Mouse (Mus musculus) MEL (cell line): Measurements from ENCODE around the gene Abcc4. TPM values are rescaled to one million over a fixed set of nuclear protein-coding genes. Genes with fewer than 3 reads are reported as not detected.

Experiments
- DNase-seq: peaks from one replicate; pipeline ENCODE4 v3.0.0; 2011; ENCODE audit warnings: low read depth, low spot score
- H3K27ac ChIP-seq: 2 replicates; pipeline ENCODE4 v1.5.1; 2012; ENCODE audit warnings: low read depth, mild to moderate bottlenecking, control low read depth, low read length, moderate library complexity; ENCODE audit not compliant: control insufficient read depth
- H3K27me3 ChIP-seq, 2 experiments: fragments of 150-350 bp in 1 of 2; sonication (generic) in 1 of 2; 2 replicates each; pipeline ENCODE4 v1.6.1; 2012; ENCODE audit warnings: low read length in 2 of 2, mild to moderate bottlenecking in 2 of 2, improper control_type of control experiment in 1 of 2, moderate library complexity in 1 of 2; ENCODE audit not compliant: insufficient read depth in 2 of 2, control insufficient read depth in 1 of 2
- H3K36me3 ChIP-seq, 2 experiments: 2 replicates each; pipeline ENCODE4 v1.6.1; 2012 to 2014; ENCODE audit warnings: low read length in 2 of 2, improper control_type of control experiment in 1 of 2, inconsistent platforms in 1 of 2, mild to moderate bottlenecking in 1 of 2; ENCODE audit not compliant: insufficient read depth in 2 of 2, control insufficient read depth in 1 of 2
- H3K4me1 ChIP-seq, 2 experiments: fragments of 150-350 bp in 1 of 2; sonication (generic) in 1 of 2; 2 replicates each; pipeline ENCODE4 v1.6.1; 2012; ENCODE audit warnings: low read length in 2 of 2, improper control_type of control experiment in 1 of 2, mild to moderate bottlenecking in 1 of 2; ENCODE audit not compliant: insufficient read depth in 2 of 2, control insufficient read depth in 1 of 2
- H3K4me3 ChIP-seq, 2 experiments: fragments of 150-350 bp in 1 of 2; sonication (generic) in 1 of 2; 2 replicates each; pipeline ENCODE4 v1.5.1; 2012; ENCODE audit warnings: low read depth in 2 of 2, low read length in 2 of 2, mild to moderate bottlenecking in 2 of 2, moderate library complexity in 2 of 2, control low read depth in 1 of 2, improper control_type of control experiment in 1 of 2; ENCODE audit not compliant: control insufficient read depth in 1 of 2, insufficient read depth in 1 of 2
- H3K79me2 ChIP-seq: 2 replicates; pipeline ENCODE4 v1.6.1; 2012; ENCODE audit warnings: mild to moderate bottlenecking, low read length, moderate library complexity; ENCODE audit not compliant: control insufficient read depth, poor library complexity, insufficient read depth
- H3K9ac ChIP-seq: 2 replicates; pipeline ENCODE4 v1.6.1; 2012; ENCODE audit warnings: low read depth, mild to moderate bottlenecking, control low read depth, low read length, moderate library complexity; ENCODE audit not compliant: control insufficient read depth, poor library complexity, severe bottlenecking
- H3K9me3 ChIP-seq: fragments of 150-350 bp; sonication (generic); replicated peaks from 2 replicates; pipeline ENCODE4 v1.6.1; 2012; ENCODE audit warnings: mild to moderate bottlenecking, low read length, improper control_type of control experiment, moderate library complexity; ENCODE audit not compliant: insufficient read depth
- BHLHE40 ChIP-seq: IDR thresholded peaks from 2 replicates; pipeline ENCODE4 v1.6.1; 2012; ENCODE audit warnings: low read depth, mild to moderate bottlenecking, inconsistent platforms, low read length, improper control_type of control experiment, borderline replicate concordance
- CHD1 ChIP-seq: IDR thresholded peaks from 2 replicates; pipeline ENCODE4 v1.6.1; 2012; ENCODE audit warnings: low read depth, mild to moderate bottlenecking, inconsistent platforms, low read length, improper control_type of control experiment
- CHD2 ChIP-seq: IDR thresholded peaks from 2 replicates; pipeline ENCODE4 v1.6.1; 2011; ENCODE audit warnings: low read length, improper control_type of control experiment
- CTCF ChIP-seq, 3 experiments: IDR thresholded peaks in 2 of 3; conservative IDR thresholded peaks in 1 of 3; 2 replicates each; pipeline ENCODE4 v1.5.1; 2011 to 2012; ENCODE audit warnings: low read length in 3 of 3, low read depth in 2 of 3, mild to moderate bottlenecking in 2 of 3, improper control_type of control experiment in 1 of 3, inconsistent platforms in 1 of 3, mixed read lengths in 1 of 3, moderate library complexity in 1 of 3; ENCODE audit not compliant: control insufficient read depth in 1 of 3, insufficient read depth in 1 of 3, poor library complexity in 1 of 3, severe bottlenecking in 1 of 3
- E2F4 ChIP-seq: IDR thresholded peaks from 2 replicates; pipeline ENCODE4 v1.6.1; 2011; ENCODE audit warnings: low read depth, low read length, improper control_type of control experiment, borderline replicate concordance
- EP300 ChIP-seq, 2 experiments: IDR thresholded peaks; 2 replicates each; pipeline ENCODE4 v1.6.1; 2011; ENCODE audit warnings: improper control_type of control experiment in 2 of 2, low read length in 2 of 2, low read depth in 1 of 2, mild to moderate bottlenecking in 1 of 2
- ETS1 ChIP-seq: IDR thresholded peaks from 2 replicates; pipeline ENCODE4 v1.6.1; 2012; ENCODE audit warnings: low read depth, mild to moderate bottlenecking, inconsistent platforms, low read length, improper control_type of control experiment, moderate library complexity
- GATA1 ChIP-seq: IDR thresholded peaks from 2 replicates; pipeline ENCODE4 v1.6.1; 2011; ENCODE audit warnings: low read depth, low read length, improper control_type of control experiment
- HCFC1 ChIP-seq: IDR thresholded peaks from 2 replicates; pipeline ENCODE4 v1.6.1; 2012; ENCODE audit warnings: low read depth, mild to moderate bottlenecking, inconsistent platforms, low read length, improper control_type of control experiment, moderate library complexity
- JUND ChIP-seq: IDR thresholded peaks from 2 replicates; pipeline ENCODE4 v1.6.1; 2011; ENCODE audit warnings: low read depth, mild to moderate bottlenecking, improper control_type of control experiment, low read length
- KAT2A ChIP-seq: conservative IDR thresholded peaks from 2 replicates; pipeline ENCODE4 v1.6.1; 2012; ENCODE audit warnings: low read depth, low read length, improper control_type of control experiment, inconsistent platforms
- MAFK ChIP-seq: IDR thresholded peaks from 2 replicates; pipeline ENCODE4 v1.6.1; 2011; ENCODE audit warnings: low read depth, mild to moderate bottlenecking, low read length, improper control_type of control experiment, borderline replicate concordance
- MAX ChIP-seq: IDR thresholded peaks from 2 replicates; pipeline ENCODE4 v1.6.1; 2011; ENCODE audit warnings: low read length, improper control_type of control experiment
- MAZ ChIP-seq: IDR thresholded peaks from 2 replicates; pipeline ENCODE4 v1.6.1; 2012; ENCODE audit warnings: low read depth, mild to moderate bottlenecking, inconsistent platforms, low read length, improper control_type of control experiment
- MEF2A ChIP-seq: IDR thresholded peaks from 2 replicates; pipeline ENCODE4 v1.6.1; 2014; ENCODE audit warnings: low read depth, mild to moderate bottlenecking, inconsistent platforms, low read length, improper control_type of control experiment; ENCODE audit not compliant: poor library complexity, insufficient replicate concordance, severe bottlenecking; ENCODE audit errors: extremely low read depth
- MYB ChIP-seq: IDR thresholded peaks from 2 replicates; pipeline ENCODE4 v1.6.1; 2011; ENCODE audit warnings: mild to moderate bottlenecking, low read depth, low read length, improper control_type of control experiment
- NELFE ChIP-seq: IDR thresholded peaks from 2 replicates; pipeline ENCODE4 v1.6.1; 2011; ENCODE audit warnings: low read depth, low read length, improper control_type of control experiment
- NRF1 ChIP-seq: IDR thresholded peaks from 2 replicates; pipeline ENCODE4 v1.6.1; 2014; ENCODE audit warnings: low read depth, mild to moderate bottlenecking, inconsistent platforms, low read length, improper control_type of control experiment, moderate library complexity; ENCODE audit not compliant: poor library complexity, insufficient read depth, severe bottlenecking
- SMC3 ChIP-seq: IDR thresholded peaks from 2 replicates; pipeline ENCODE4 v1.6.1; 2011; ENCODE audit warnings: low read depth, low read length, improper control_type of control experiment
- TBP ChIP-seq: IDR thresholded peaks from 2 replicates; pipeline ENCODE4 v1.8.0; 2011; ENCODE audit warnings: low read depth, low read length, improper control_type of control experiment
- TCF12 ChIP-seq: IDR thresholded peaks from 2 replicates; pipeline ENCODE4 v1.6.1; 2014; ENCODE audit warnings: low read depth, mild to moderate bottlenecking, inconsistent platforms, low read length, improper control_type of control experiment, moderate library complexity
- UBTF ChIP-seq: IDR thresholded peaks from 2 replicates; pipeline ENCODE4 v1.6.1; 2012; ENCODE audit warnings: low read depth, mild to moderate bottlenecking, inconsistent platforms, low read length, improper control_type of control experiment, moderate library complexity, borderline replicate concordance; ENCODE audit not compliant: insufficient read depth
- USF1 ChIP-seq: IDR thresholded peaks from 2 replicates; pipeline ENCODE4 v1.6.1; 2014; ENCODE audit warnings: low read depth, mild to moderate bottlenecking, inconsistent platforms, low read length, improper control_type of control experiment, moderate library complexity
- USF2 ChIP-seq, 2 experiments: IDR thresholded peaks; 2 replicates each; pipeline ENCODE4 v1.6.1; 2011 to 2012; ENCODE audit warnings: improper control_type of control experiment in 2 of 2, low read length in 2 of 2, borderline replicate concordance in 1 of 2, inconsistent platforms in 1 of 2, low read depth in 1 of 2, mild to moderate bottlenecking in 1 of 2; ENCODE audit not compliant: insufficient read depth in 1 of 2
- ZC3H11A ChIP-seq: IDR thresholded peaks from 2 replicates; pipeline ENCODE4 v1.6.1; 2012; ENCODE audit warnings: low read depth, mild to moderate bottlenecking, inconsistent platforms, low read length, improper control_type of control experiment
- ZNF384 ChIP-seq: IDR thresholded peaks from 2 replicates; pipeline ENCODE4 v1.6.1; 2012; ENCODE audit warnings: low read depth, mild to moderate bottlenecking, inconsistent platforms, low read length, improper control_type of control experiment
- polyA plus RNA-seq, 2 experiments: library from polyadenylated mRNA; stranded (reverse) in 1 of 2; unstranded in 1 of 2; fragments of >175 nt in 1 of 2; fragments of >200 nt in 1 of 2; gene quantifications; 2 replicates each; pipeline versions ENCODE4 v1.2.1 to v1.2.4; 2012; ENCODE audit warnings: low replicate concordance in 2 of 2, low read depth in 1 of 2; ENCODE audit not compliant: insufficient read length in 2 of 2, insufficient read depth in 1 of 2, missing spikeins in 1 of 2
- total RNA-seq: library from RNA; depleted of rRNA; stranded (reverse); fragments of 300-350 nt; gene quantifications from 2 replicates; pipeline ENCODE4 v1.2.3, GENCODE M21; 2012

Abcc4 gene
- total and polyA plus RNA-seq, 3 experiments = 7.1 to 8.4 TPM; not detected in 1

DNA sequence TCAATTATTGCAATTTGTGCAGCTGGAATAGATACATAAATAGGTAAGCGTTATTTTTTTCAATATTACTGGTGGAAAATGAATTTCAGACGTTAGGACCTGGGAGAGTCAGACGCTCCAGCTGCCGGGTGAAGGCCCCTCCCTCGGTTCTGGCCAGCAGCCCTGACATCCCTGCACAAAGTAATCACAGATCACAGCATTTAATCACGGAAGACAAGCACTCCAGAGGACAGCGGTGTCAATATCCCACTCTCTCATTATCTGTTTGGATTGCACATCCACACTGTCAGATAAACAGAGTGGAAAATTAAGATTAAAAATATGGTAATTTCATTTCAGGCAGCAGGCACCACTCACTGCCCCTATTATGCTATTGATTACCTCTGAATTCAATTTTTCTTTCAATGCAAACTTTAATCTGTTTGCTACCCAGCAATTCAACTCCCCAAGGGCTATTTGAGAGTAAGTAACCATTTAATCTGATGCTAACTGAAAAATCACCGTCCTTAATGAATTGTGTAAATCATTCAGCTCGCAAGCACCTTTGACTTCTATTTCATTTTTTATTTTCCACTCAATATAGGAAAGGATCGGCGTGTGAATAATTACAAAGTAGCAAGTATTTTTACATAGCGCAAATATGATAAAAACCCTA is 270.2 kb downstream of the Abcc4 start:
- Histone ChIP-seq H3K36me3 (no peaks in the 10 kb centered on the region), H3K4me3 (no peak overlapping the region), H3K27ac (no peak overlapping the region), H3K4me1 (no peaks in the 10 kb centered on the region), H3K79me2 (no peaks in the 10 kb centered on the region), H3K27me3 (no peaks in the 10 kb centered on the region), H3K9ac (no peak overlapping the region), H3K9me3 (no peaks in the 10 kb centered on the region)
- DNase-seq = no peak
- TF ChIP-seq EP300 (IDR thresholded peaks at IDR 0.05; ENCODE audit: low read depth in 1 of 2, low read length in 2 of 2) (no peak), KAT2A (no peak), TCF12 (no peak), MEF2A (no peak), HCFC1 (no peak), NELFE (no peak), SMC3 (no peak), CHD1 (no peak), USF1 (no peak), TBP (no peak), ZC3H11A (no peak)

DNA sequence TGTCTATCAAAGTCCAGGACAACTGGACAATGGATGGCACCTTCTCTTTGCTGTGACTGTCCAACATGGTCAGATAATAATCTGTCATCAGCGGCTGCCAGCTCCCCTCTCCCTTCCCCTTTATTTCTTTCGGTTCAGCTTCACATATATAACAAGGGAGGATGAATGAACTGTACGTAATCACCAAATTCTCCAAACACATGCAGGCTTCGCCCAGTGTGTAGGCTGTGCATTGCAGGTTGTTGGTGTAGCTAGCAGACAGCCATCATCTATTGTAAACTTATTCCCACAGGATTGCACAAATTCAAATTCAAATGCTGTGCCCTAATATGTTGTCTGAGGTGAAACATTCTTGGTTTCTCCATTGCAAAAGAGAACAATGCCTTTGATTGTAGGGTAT is 271.2 kb downstream of the Abcc4 start:
- DNase-seq = no peak
- no peak overlapping the region for H3K9ac ChIP-seq
- H3K4me3 ChIP-seq = no peak overlapping the region
- no peaks in the 10 kb centered on the region for H3K27me3 ChIP-seq
- no peaks in the 10 kb centered on the region for H3K36me3 ChIP-seq
- H3K9me3 ChIP-seq = no peaks in the 10 kb centered on the region
- no peaks in the 10 kb centered on the region for H3K79me2 ChIP-seq
- TF ChIP-seq E2F4 = no peak
- H3K4me1 ChIP-seq = no peaks in the 10 kb centered on the region
- no peak overlapping the region for H3K27ac ChIP-seq

GRCm38 (mm10) chr14:118433848-118434247 is 272.2 kb downstream of the Abcc4 start:
- H3K4me3 ChIP-seq = no peak overlapping the region
- no peaks in the 10 kb centered on the region for H3K27me3 ChIP-seq
- no peaks in the 10 kb centered on the region for H3K4me1 ChIP-seq
- H3K36me3 ChIP-seq = no peaks in the 10 kb centered on the region
- no peak for DNase-seq
- TF ChIP-seq USF2 (IDR thresholded peaks at IDR 0.05; ENCODE audit: borderline replicate concordance in 1 of 2, insufficient read depth in 1 of 2, low read depth in 1 of 2, low read length in 2 of 2) (no peak), CTCF (IDR thresholded peaks at IDR 0.05 in 2 of 3, conservative IDR thresholded peaks at IDR 0.05 in 1 of 3; ENCODE audit: control insufficient read depth in 1 of 3, insufficient read depth in 1 of 3, low read depth in 2 of 3, low read length in 3 of 3, poor library complexity in 1 of 3, severe bottlenecking in 1 of 3) (no peak), MAX (no peak), MAZ (no peak), USF1 (no peak), CHD2 (no peak), NELFE (no peak), ZNF384 (no peak), BHLHE40 (no peak), UBTF (no peak), MYB (no peak), NRF1 (no peak), MAFK (no peak), GATA1 (no peak), ETS1 (no peak), JUND (no peak)
- TF ChIP-seq, all 39 proteins: peak for 0
- Histone ChIP-seq H3K79me2 (no peaks in the 10 kb centered on the region), H3K9me3 (no peaks in the 10 kb centered on the region), H3K27ac (no peak overlapping the region), H3K9ac (no peak overlapping the region)
